Mouse (Mus musculus) hindbrain, embryonic 13.5 days (tissue): ENCODE data around the gene E2f8. TPM values are rescaled to one million over a fixed set of nuclear protein-coding genes. Genes with fewer than 3 reads are reported as not detected.

Experiments used
- ATAC-seq: fragments of 200-750 bp; cut with Nextera tagmentation; 2 replicates; pipeline ENCODE4 v1.8.0; 2017; ENCODE audit warnings: moderate TSS enrichment; ENCODE audit not compliant: low FRiP score
- H3K27ac ChIP-seq: fragments of 300-500 bp; sonication (generic); 2 replicates; pipeline ENCODE4 v1.5.1; 2015; ENCODE audit warnings: inconsistent platforms, mild to moderate bottlenecking, moderate library complexity
- H3K27me3 ChIP-seq: fragments of 300-500 bp; sonication (generic); 2 replicates; pipeline ENCODE4 v1.6.1; 2015; ENCODE audit warnings: mild to moderate bottlenecking, inconsistent platforms
- H3K36me3 ChIP-seq: fragments of 300-500 bp; sonication (generic); 2 replicates; pipeline ENCODE4 v1.6.1; 2015; ENCODE audit warnings: mild to moderate bottlenecking, inconsistent platforms
- H3K4me1 ChIP-seq: fragments of 300-500 bp; sonication (generic); replicated peaks from 2 replicates; pipeline ENCODE4 v1.6.1; 2015; ENCODE audit warnings: inconsistent platforms
- H3K4me2 ChIP-seq: fragments of 300-500 bp; sonication (generic); 2 replicates; pipeline ENCODE4 v1.6.1; 2015; ENCODE audit warnings: inconsistent platforms, mild to moderate bottlenecking, moderate library complexity
- H3K4me3 ChIP-seq: fragments of 300-500 bp; sonication (generic); 2 replicates; pipeline ENCODE4 v1.5.1; 2015; ENCODE audit warnings: mild to moderate bottlenecking, inconsistent platforms
- H3K9ac ChIP-seq: fragments of 300-500 bp; sonication (generic); 2 replicates; pipeline ENCODE4 v1.6.1; 2015; ENCODE audit warnings: mild to moderate bottlenecking, inconsistent platforms
- H3K9me3 ChIP-seq: fragments of 300-500 bp; sonication (generic); 2 replicates; pipeline ENCODE4 v1.6.1; 2016; ENCODE audit warnings: inconsistent platforms
- WGBS: fragments of 180-500 bp; shearing (Covaris S2); methylation state at CpG from one replicate; pipeline ENCODE4 v1.1.7; 2015; 5-methylcytosine and 5-hydroxymethylcytosine counted together
- polyA plus RNA-seq: library from polyadenylated mRNA; unstranded; fragments of >200 nt; fragmentation: Nextera tagmentation; extraction: Ambion mirVana; gene quantifications from 2 replicates; pipeline ENCODE4 v1.2.1, GENCODE M21; 2015

E2f8 gene
- polyA plus RNA-seq, 1 experiment from 2014 or later: 4.0 TPM

- H3K27me3 ChIP-seq: 0 out of 2 replicates have a peak, but pooled peaks cover 6% of the 10 kb centered on the region
- ATAC-seq: no peak
- no peaks in the 10 kb centered on the region for H3K9me3 ChIP-seq
- H3K4me3 ChIP-seq: no peak within 1 kb of the TSS
- peaks cover 20% of the 10 kb centered on the region for H3K4me1 ChIP-seq
- no peaks in the 10 kb centered on the region for H3K36me3 ChIP-seq
- 73% methylated on average over 8 of the region's 8 CpGs for WGBS
- H3K9ac ChIP-seq: no peak within 1 kb of the TSS
- no peak within 1 kb of the TSS for H3K4me2 ChIP-seq
- no peak within 1 kb of the TSS for H3K27ac ChIP-seq
Measured at GRCm38 (mm10) chr7:48908521-48909341, 27.3 kb upstream of the E2f8 start, which contains the start of gene Nav2. TSS of gene Nav2 (plus strand) at chr7:48908716.

- Histone ChIP-seq H3K9ac (no peak overlapping the region), H3K27ac (peak overlapping the region; percentile 56; the same call in 1 of the 2 replicates), H3K27me3 (peaks cover 15% of the 10 kb centered on the region), H3K36me3 (no peaks in the 10 kb centered on the region), H3K4me1 (peaks cover 25% of the 10 kb centered on the region), H3K4me3 (no peak overlapping the region), H3K9me3 (no peaks in the 10 kb centered on the region), H3K4me2 (no peak overlapping the region)
- ATAC-seq: no peak
- 13% methylated on average over 2 of the region's 2 CpGs for WGBS
Measured at GRCm38 (mm10) chr7:48902454-48902853, 21.1 kb upstream of the E2f8 start.

GRCm38 (mm10) chr7:48900408-48901167 is 19.2 kb upstream of the E2f8 start:
- Histone ChIP-seq H3K27me3 (peaks cover 28% of the 10 kb centered on the region), H3K36me3 (no peaks in the 10 kb centered on the region), H3K4me2 (no peak overlapping the region), H3K9ac (no peak overlapping the region), H3K4me3 (no peak overlapping the region), H3K4me1 (peaks cover 34% of the 10 kb centered on the region), H3K27ac (no peak overlapping the region), H3K9me3 (no peaks in the 10 kb centered on the region)
- WGBS: 80% methylated on average over 8 of the region's 8 CpGs
- no peak for ATAC-seq

- Histone ChIP-seq H3K27ac (no peak overlapping the region), H3K4me3 (no peak overlapping the region), H3K9ac (no peak overlapping the region), H3K4me2 (no peak overlapping the region), H3K4me1 (peaks cover 45% of the 10 kb centered on the region), H3K27me3 (peaks cover 29% of the 10 kb centered on the region), H3K9me3 (no peaks in the 10 kb centered on the region), H3K36me3 (no peaks in the 10 kb centered on the region)
- ATAC-seq: no peak
- WGBS: 68% methylated on average over 9 of the region's 9 CpGs
Measured at GRCm38 (mm10) chr7:48898416-48898815, 17.0 kb upstream of the E2f8 start.

- Histone ChIP-seq H3K27me3 (peaks cover 29% of the 10 kb centered on the region), H3K4me2 (0 out of 2 replicates have a peak overlapping the region, but pooled peaks have one; percentile 9)
- ATAC-seq: no peak
Measured at GRCm38 (mm10) chr7:48897539-48898163, 16.3 kb upstream of the E2f8 start.

GRCm38 (mm10) chr7:48896051-48896450 is 14.7 kb upstream of the E2f8 start:
- peaks cover 29% of the 10 kb centered on the region for H3K27me3 ChIP-seq
- no peak overlapping the region for H3K27ac ChIP-seq
- no peak overlapping the region for H3K4me3 ChIP-seq
- WGBS: 87% methylated on average over 4 of the region's 4 CpGs
- no peak overlapping the region for H3K9ac ChIP-seq
- ATAC-seq: no peak
- no peak overlapping the region for H3K4me2 ChIP-seq
- peaks cover 39% of the 10 kb centered on the region for H3K4me1 ChIP-seq
- H3K36me3 ChIP-seq: no peaks in the 10 kb centered on the region
- H3K9me3 ChIP-seq: no peaks in the 10 kb centered on the region

More at GRCm38 (mm10) chr7:48897539-48898163, 16.3 kb upstream of the E2f8 start:
- peaks cover 37% of the 10 kb centered on the region for H3K4me1 ChIP-seq
- no peak overlapping the region for H3K4me3 ChIP-seq
- peak overlapping the region; percentile 13; the same call in 1 of the 2 replicates for H3K9ac ChIP-seq
- H3K36me3 ChIP-seq: no peaks in the 10 kb centered on the region
- H3K27ac ChIP-seq: peak overlapping the region; percentile 48; the same call in 1 of the 2 replicates
- 32% methylated on average over 24 of the region's 24 CpGs for WGBS
- H3K9me3 ChIP-seq: no peaks in the 10 kb centered on the region

GRCm38 (mm10) chr7:48895475-48895874 is 14.1 kb upstream of the E2f8 start:
- H3K4me2 ChIP-seq: no peak overlapping the region
- ATAC-seq: no peak
- H3K9me3 ChIP-seq: no peaks in the 10 kb centered on the region
- H3K4me1 ChIP-seq: peaks cover 45% of the 10 kb centered on the region
- H3K27me3 ChIP-seq: peaks cover 29% of the 10 kb centered on the region
- H3K4me3 ChIP-seq: no peak overlapping the region
- no peak overlapping the region for H3K9ac ChIP-seq
- no peaks in the 10 kb centered on the region for H3K36me3 ChIP-seq
- WGBS: 87% methylated on average over 4 of the region's 4 CpGs
- no peak overlapping the region for H3K27ac ChIP-seq

GRCm38 (mm10) chr7:48894763-48895162 is 13.4 kb upstream of the E2f8 start:
- no peak for ATAC-seq
- Histone ChIP-seq H3K9me3 (no peaks in the 10 kb centered on the region), H3K27me3 (peaks cover 29% of the 10 kb centered on the region), H3K4me1 (peaks cover 47% of the 10 kb centered on the region), H3K4me3 (no peak overlapping the region), H3K27ac (no peak overlapping the region), H3K9ac (no peak overlapping the region), H3K36me3 (no peaks in the 10 kb centered on the region), H3K4me2 (no peak overlapping the region)
- 83% methylated on average over 6 of the region's 6 CpGs for WGBS

GRCm38 (mm10) chr7:48894152-48894551 is 12.8 kb upstream of the E2f8 start:
- Histone ChIP-seq H3K27ac (no peak overlapping the region), H3K9me3 (no peaks in the 10 kb centered on the region), H3K27me3 (peaks cover 26% of the 10 kb centered on the region), H3K4me2 (no peak overlapping the region), H3K36me3 (no peaks in the 10 kb centered on the region), H3K4me1 (peaks cover 47% of the 10 kb centered on the region), H3K9ac (no peak overlapping the region), H3K4me3 (no peak overlapping the region)
- 2% methylated on average over 6 of the region's 6 CpGs for WGBS
- ATAC-seq: no peak

- ATAC-seq: no peak
- no peak overlapping the region for H3K27ac ChIP-seq
- WGBS: 73% methylated on average over 7 of the region's 7 CpGs
- no peaks in the 10 kb centered on the region for H3K36me3 ChIP-seq
- no peak overlapping the region for H3K4me3 ChIP-seq
- H3K9ac ChIP-seq: no peak overlapping the region
- no peaks in the 10 kb centered on the region for H3K9me3 ChIP-seq
- H3K4me1 ChIP-seq: peaks cover 47% of the 10 kb centered on the region
- no peak overlapping the region for H3K4me2 ChIP-seq
- H3K27me3 ChIP-seq: peaks cover 31% of the 10 kb centered on the region
Measured at GRCm38 (mm10) chr7:48893093-48893492, 11.7 kb upstream of the E2f8 start.

- Histone ChIP-seq H3K9me3 (no peaks in the 10 kb centered on the region), H3K27ac (no peak overlapping the region), H3K36me3 (no peaks in the 10 kb centered on the region), H3K9ac (no peak overlapping the region), H3K4me2 (no peak overlapping the region), H3K27me3 (peaks cover 21% of the 10 kb centered on the region), H3K4me1 (peaks cover 37% of the 10 kb centered on the region), H3K4me3 (no peak overlapping the region)
- ATAC-seq: peak; percentile 69
- WGBS: 25% methylated on average over 5 of the region's 5 CpGs
Measured at GRCm38 (mm10) chr7:48891029-48891428, 9.6 kb upstream of the E2f8 start.

GRCm38 (mm10) chr7:48888751-48889150 is 7.4 kb upstream of the E2f8 start:
- H3K4me1 ChIP-seq: peaks cover 25% of the 10 kb centered on the region
- H3K4me3 ChIP-seq: no peak overlapping the region
- ATAC-seq: no peak
- 83% methylated on average over 2 of the region's 2 CpGs for WGBS
- H3K4me2 ChIP-seq: no peak overlapping the region
- H3K27me3 ChIP-seq: peaks cover 36% of the 10 kb centered on the region
- H3K9me3 ChIP-seq: no peaks in the 10 kb centered on the region
- H3K9ac ChIP-seq: no peak overlapping the region
- no peaks in the 10 kb centered on the region for H3K36me3 ChIP-seq
- no peak overlapping the region for H3K27ac ChIP-seq
